Mouse (Mus musculus): Measurements from ENCODE around the gene Ndufa3. TPM values are rescaled to one million over a fixed set of nuclear protein-coding genes. Genes with fewer than 3 reads are reported as not detected.

Gene Ndufa3
- total and polyA plus RNA-seq, 3 experiments, result 58.9 to 307 (median 261) TPM

- H3K9ac ChIP-seq (ENCODE audit: insufficient read depth, low read depth), result no peak overlapping the region
- peak overlapping the region; percentile 15; the same call in 1 of the 2 replicates for H3K27ac ChIP-seq (ENCODE audit: insufficient read depth, low read depth)
- H3K4me2 ChIP-seq (ENCODE audit: insufficient read depth, low read depth, poor library complexity, severe bottlenecking), result no peak overlapping the region
- dilution Hi-C loops (cut with MboI; ENCODE audit: extremely low pct_ligation_motif_present, extremely low pct_unique_long_range_greater_than_20kb, low sequenced_read_pairs) (no loop called here), in situ Hi-C loops (cut with MboI; ENCODE audit: low pct_ligation_motif_present, low pct_unique_long_range_greater_than_20kb, low sequenced_read_pairs) (no loop called here)
- DNase-seq (ENCODE audit: extremely low read depth), result peak; percentile 89
- no peaks in the 10 kb centered on the region for H3K27me3 ChIP-seq (replicated peaks)
- H3K4me1 ChIP-seq (ENCODE audit: control insufficient read depth in 1 of 2, insufficient read depth in 2 of 2), result peaks cover 8 to 41% of the 10 kb centered on the region in 2 experiments
- no peak for TF ChIP-seq ZKSCAN1 (IDR thresholded peaks at IDR 0.05; ENCODE audit: borderline replicate concordance, low read depth, low read length)
- 0 out of 2 replicates have a peak, but pooled peaks have one; percentile 13 for TF ChIP-seq TBP (conservative IDR thresholded peaks at IDR 0.05; ENCODE audit: low read depth, low read length)
- peak; percentile 67; the same call in 1 of the 2 replicates for TF ChIP-seq MYC (IDR thresholded peaks at IDR 0.05; ENCODE audit: low read depth, low read length)
- TF ChIP-seq EP300 (IDR thresholded peaks at IDR 0.05; ENCODE audit: low read length), result peak; percentile 88
- TF ChIP-seq CHD2 (IDR thresholded peaks at IDR 0.05; ENCODE audit: low read length), result peak; percentile 44; the same call in 1 of the 2 replicates
- peak; percentile 50; the same call in 1 of the 2 replicates for TF ChIP-seq ELF1 (IDR thresholded peaks at IDR 0.05; ENCODE audit: low read depth, low read length)
- peak; percentile 95 for TF ChIP-seq MEF2A (IDR thresholded peaks at IDR 0.05; ENCODE audit: borderline replicate concordance, low read depth, low read length)
- TF ChIP-seq NRF1 (IDR thresholded peaks at IDR 0.05; ENCODE audit: low read depth, low read length), result no peak
- no peak for TF ChIP-seq RCOR1 (conservative IDR thresholded peaks at IDR 0.05; ENCODE audit: low read depth, low read length)
- no peak for TF ChIP-seq MXI1 (IDR thresholded peaks at IDR 0.05; ENCODE audit: low read depth, low read length)
- TF ChIP-seq ETS1 (conservative IDR thresholded peaks at IDR 0.05; ENCODE audit: low read depth, low read length), result peak; percentile 82
- no peak for TF ChIP-seq JUND (conservative IDR thresholded peaks at IDR 0.05; ENCODE audit: low read depth, low read length)
- no peak for TF ChIP-seq SIN3A (IDR thresholded peaks at IDR 0.05; ENCODE audit: low read length)
- TF ChIP-seq ZNF384 (IDR thresholded peaks at IDR 0.05; ENCODE audit: low read depth, low read length), result peak; percentile 87
- peak; percentile 61; the same call in 1 of the 2 replicates for TF ChIP-seq IRF4 (IDR thresholded peaks at IDR 0.05; ENCODE audit: low read depth, low read length)
- peak; percentile 99 for TF ChIP-seq TCF12 (IDR thresholded peaks at IDR 0.05; ENCODE audit: low read depth, low read length)
- peak; percentile 90 for TF ChIP-seq MAX (IDR thresholded peaks at IDR 0.05; ENCODE audit: low read length)
- TF ChIP-seq MAFK (IDR thresholded peaks at IDR 0.05; ENCODE audit: insufficient replicate concordance, low read length), result 0 out of 2 replicates have a peak, but pooled peaks have one; percentile 7
- TF ChIP-seq BHLHE40 (IDR thresholded peaks at IDR 0.05; ENCODE audit: low read depth, low read length), result peak; percentile 93
- TF ChIP-seq MAZ (IDR thresholded peaks at IDR 0.05; ENCODE audit: low read depth, low read length), result 0 out of 2 replicates have a peak, but pooled peaks have one; percentile 70
- TF ChIP-seq JUN (IDR thresholded peaks at IDR 0.05; ENCODE audit: insufficient read depth, low read depth, low read length), result no peak
- no peak for TF ChIP-seq SMC3 (IDR thresholded peaks at IDR 0.05; ENCODE audit: low read depth, low read length)
- H3K4me3 ChIP-seq (replicated peaks in 1 of 3; ENCODE audit: low read depth in 2 of 3, low read length in 2 of 3, poor library complexity in 1 of 3), result no peak overlapping the region
- no peaks in the 10 kb centered on the region for H3K79me2 ChIP-seq (replicated peaks; ENCODE audit: control insufficient read depth, extremely low read depth, insufficient read depth, poor library complexity, severe bottlenecking)
- H3K9me3 ChIP-seq (replicated peaks; ENCODE audit: low read length), result no peaks in the 10 kb centered on the region
- no peaks in the 10 kb centered on the region for H3K36me3 ChIP-seq (replicated peaks in 1 of 2; ENCODE audit: control insufficient read depth in 1 of 2, insufficient read depth in 1 of 2, low read length in 1 of 2)
Measured at GRCm38 (mm10) chr7:3580029-3580428, 37.1 kb upstream of the Ndufa3 start.

All from CH12.LX (cell line).